Mouse (Mus musculus): ENCODE results near the gene Rab11a. TPM values are rescaled to one million over a fixed set of nuclear protein-coding genes. Genes with fewer than 3 reads are reported as not detected.
"Not testable (repeated sequence)": the region's sequence is repeated elsewhere in the genome, so short reads cannot be mapped to it uniquely, and the experiment has no call there.

The Rab11a gene
- polyA plus RNA-seq, 1 experiment from 2014 or later: 441 TPM

- H3K9me3 ChIP-seq: no peaks in the 10 kb centered on the region
- H3K27me3 ChIP-seq (replicated peaks): no peaks in the 10 kb centered on the region
- ATAC-seq (ENCODE audit: insufficient read depth, low FRiP score, low read depth): no peak
- H3K4me3 ChIP-seq (replicated peaks): no peak overlapping the region
- H3K9ac ChIP-seq: no peak overlapping the region
- H3K4me2 ChIP-seq: no peak overlapping the region
- no peaks in the 10 kb centered on the region for H3K36me3 ChIP-seq
- H3K4me1 ChIP-seq: 0 out of 2 replicates have a peak, but pooled peaks cover 2% of the 10 kb centered on the region
- no peak overlapping the region for H3K27ac ChIP-seq
- WGBS: 76% methylated on average over 2 of the region's 2 CpGs
Measured at GRCm38 (mm10) chr9:64739001-64739400, 1.4 kb upstream of the Rab11a start.

- Histone ChIP-seq H3K9ac (peak overlapping the region; percentile 99), H3K9me3 (no peaks in the 10 kb centered on the region), H3K27me3 (replicated peaks) (no peaks in the 10 kb centered on the region), H3K4me1 (0 out of 2 replicates have a peak, but pooled peaks cover 2% of the 10 kb centered on the region), H3K36me3 (no peaks in the 10 kb centered on the region), H3K4me2 (peak overlapping the region; percentile 70), H3K4me3 (replicated peaks) (peak overlapping the region; percentile 98), H3K27ac (peak overlapping the region; percentile 96)
- WGBS: 1% methylated on average over 35 of the region's 35 CpGs
- peak; percentile 63 for ATAC-seq (ENCODE audit: insufficient read depth, low FRiP score, low read depth)
Measured at GRCm38 (mm10) chr9:64736639-64737405, 736 bp downstream of the Rab11a start.

GRCm38 (mm10) chr9:64736076-64736638, 1.4 kb downstream of the Rab11a start:
- H3K27ac ChIP-seq: peak overlapping the region; percentile 96
- H3K9me3 ChIP-seq: no peaks in the 10 kb centered on the region
- H3K4me2 ChIP-seq: peak overlapping the region; percentile 70
- no peaks in the 10 kb centered on the region for H3K27me3 ChIP-seq (replicated peaks)
- H3K36me3 ChIP-seq: no peaks in the 10 kb centered on the region
- peak overlapping the region; percentile 99; the same call in 1 of the 2 replicates for H3K9ac ChIP-seq
- 8% methylated on average over 9 of the region's 9 CpGs for WGBS
- 0 out of 2 replicates have a peak, but pooled peaks cover 2% of the 10 kb centered on the region for H3K4me1 ChIP-seq
- ATAC-seq (ENCODE audit: insufficient read depth, low FRiP score, low read depth): no peak
- H3K4me3 ChIP-seq (replicated peaks): peak overlapping the region; percentile 98

- H3K4me1 ChIP-seq; H3K4me2 ChIP-seq; H3K27me3 ChIP-seq (replicated peaks); H3K36me3 ChIP-seq; ATAC-seq (ENCODE audit: insufficient read depth, low FRiP score, low read depth); H3K9me3 ChIP-seq; H3K27ac ChIP-seq; H3K9ac ChIP-seq; H3K4me3 ChIP-seq (replicated peaks): not testable (repeated sequence)
- WGBS: 89% methylated on average over 7 of the region's 7 CpGs
Measured at GRCm38 (mm10) chr9:64734992-64735391, 2.6 kb downstream of the Rab11a start.

GRCm38 (mm10) chr9:64734166-64734565, 3.4 kb downstream of the Rab11a start:
- no peaks in the 10 kb centered on the region for H3K36me3 ChIP-seq
- H3K9ac ChIP-seq: no peak overlapping the region
- 59% methylated on average over 6 of the region's 6 CpGs for WGBS
- no peaks in the 10 kb centered on the region for H3K9me3 ChIP-seq
- no peak for ATAC-seq (ENCODE audit: insufficient read depth, low FRiP score, low read depth)
- no peaks in the 10 kb centered on the region for H3K27me3 ChIP-seq (replicated peaks)
- no peak overlapping the region for H3K4me2 ChIP-seq
- no peak overlapping the region for H3K4me3 ChIP-seq (replicated peaks)
- no peak overlapping the region for H3K27ac ChIP-seq
- H3K4me1 ChIP-seq: 0 out of 2 replicates have a peak, but pooled peaks cover 2% of the 10 kb centered on the region

- Histone ChIP-seq H3K36me3 (peaks cover 9% of the 10 kb centered on the region; the same call in 1 of the 2 replicates), H3K4me2 (no peak overlapping the region), H3K4me3 (replicated peaks) (no peak overlapping the region), H3K4me1 (0 out of 2 replicates have a peak, but pooled peaks cover 2% of the 10 kb centered on the region), H3K27ac (no peak overlapping the region), H3K27me3 (replicated peaks) (no peaks in the 10 kb centered on the region), H3K9ac (no peak overlapping the region), H3K9me3 (no peaks in the 10 kb centered on the region)
- ATAC-seq (ENCODE audit: insufficient read depth, low FRiP score, low read depth): no peak
- 76% methylated on average over 3 of the region's 3 CpGs for WGBS
Measured at GRCm38 (mm10) chr9:64731029-64731560, 6.5 kb downstream of the Rab11a start.

GRCm38 (mm10) chr9:64726454-64726853, 11.1 kb downstream of the Rab11a start:
- no peaks in the 10 kb centered on the region for H3K9me3 ChIP-seq
- no peak for ATAC-seq (ENCODE audit: insufficient read depth, low FRiP score, low read depth)
- no peaks in the 10 kb centered on the region for H3K27me3 ChIP-seq (replicated peaks)
- peaks cover 17% of the 10 kb centered on the region; the same call in 1 of the 2 replicates for H3K36me3 ChIP-seq
- H3K9ac ChIP-seq: no peak overlapping the region
- H3K27ac ChIP-seq: no peak overlapping the region
- H3K4me2 ChIP-seq: no peak overlapping the region
- WGBS: 93% methylated on average over 5 of the region's 5 CpGs
- H3K4me3 ChIP-seq (replicated peaks): no peak overlapping the region
- no peaks in the 10 kb centered on the region for H3K4me1 ChIP-seq

GRCm38 (mm10) chr9:64719526-64720163, 17.9 kb downstream of the Rab11a start:
- WGBS: 58% methylated on average over 5 of the region's 5 CpGs
- ATAC-seq (ENCODE audit: insufficient read depth, low FRiP score, low read depth): no peak
- Histone ChIP-seq H3K4me2 (no peak overlapping the region), H3K9ac (no peak overlapping the region), H3K4me1 (no peaks in the 10 kb centered on the region), H3K27ac (no peak overlapping the region), H3K4me3 (replicated peaks) (no peak overlapping the region), H3K9me3 (no peaks in the 10 kb centered on the region), H3K36me3 (no peaks in the 10 kb centered on the region; the same call in 1 of the 2 replicates), H3K27me3 (replicated peaks) (no peaks in the 10 kb centered on the region)

- 90% methylated on average over 5 of the region's 5 CpGs for WGBS
- not testable (repeated sequence) for H3K9ac ChIP-seq; H3K9me3 ChIP-seq; H3K4me3 ChIP-seq (replicated peaks); H3K4me2 ChIP-seq; H3K4me1 ChIP-seq; ATAC-seq (ENCODE audit: insufficient read depth, low FRiP score, low read depth); H3K27ac ChIP-seq; H3K27me3 ChIP-seq (replicated peaks)
- H3K36me3 ChIP-seq: peaks cover 13% of the 10 kb centered on the region
Measured at GRCm38 (mm10) chr9:64710291-64710690, 27.3 kb downstream of the Rab11a start.

- no peaks in the 10 kb centered on the region for H3K4me1 ChIP-seq
- no peak overlapping the region for H3K9ac ChIP-seq
- H3K9me3 ChIP-seq: no peaks in the 10 kb centered on the region
- H3K27me3 ChIP-seq (replicated peaks): no peaks in the 10 kb centered on the region
- H3K27ac ChIP-seq: no peak overlapping the region
- ATAC-seq (ENCODE audit: insufficient read depth, low FRiP score, low read depth): no peak
- peaks cover 18% of the 10 kb centered on the region for H3K36me3 ChIP-seq
- 79% methylated on average over 5 of the region's 5 CpGs for WGBS
- no peak overlapping the region for H3K4me2 ChIP-seq
- H3K4me3 ChIP-seq (replicated peaks): no peak overlapping the region
Measured at GRCm38 (mm10) chr9:64704073-64704840, 33.3 kb downstream of the Rab11a start.

GRCm38 (mm10) chr9:64703420-64703965, 34.1 kb downstream of the Rab11a start:
- 0 out of 2 replicates have a peak overlapping the region, but pooled peaks have one; percentile 33 for H3K27ac ChIP-seq
- no peaks in the 10 kb centered on the region for H3K9me3 ChIP-seq
- ATAC-seq (ENCODE audit: insufficient read depth, low FRiP score, low read depth): no peak
- H3K9ac ChIP-seq: no peak overlapping the region
- peaks cover 15% of the 10 kb centered on the region for H3K36me3 ChIP-seq
- H3K4me2 ChIP-seq: no peak overlapping the region
- no peak overlapping the region for H3K4me3 ChIP-seq (replicated peaks)
- no peaks in the 10 kb centered on the region for H3K4me1 ChIP-seq
- no peaks in the 10 kb centered on the region for H3K27me3 ChIP-seq (replicated peaks)
